Mouse (Mus musculus) C2C12 (cell line): Measurements from ENCODE around the gene Lysmd1. TPM values are rescaled to one million over a fixed set of nuclear protein-coding genes. Genes with fewer than 3 reads are reported as not detected.

Experiments used
- H3K27me3 ChIP-seq: one replicate; pipeline ENCODE4 v1.6.1; 2011; ENCODE audit not compliant: control insufficient read depth, insufficient read depth, insufficient read length
- H3K36me3 ChIP-seq: one replicate; pipeline ENCODE4 v1.6.1; 2011; ENCODE audit not compliant: control insufficient read depth, insufficient read depth
- H3K4me3 ChIP-seq: one replicate; pipeline ENCODE4 v1.5.1; 2011; ENCODE audit warnings: mild to moderate bottlenecking, control low read depth; ENCODE audit not compliant: poor library complexity, insufficient read depth, severe bottlenecking
- H3K79me2 ChIP-seq: one replicate; pipeline ENCODE4 v1.6.1; 2011; ENCODE audit not compliant: control insufficient read depth, insufficient read depth
- H3K79me3 ChIP-seq: one replicate; pipeline ENCODE4 v1.6.1; 2011; ENCODE audit warnings: low read depth, control low read depth
- H3ac ChIP-seq: one replicate; pipeline ENCODE3; 2011; ENCODE audit warnings: low read depth; ENCODE audit not compliant: control insufficient read depth, insufficient read length
- CEBPB ChIP-seq: IDR thresholded peaks from one replicate; pipeline ENCODE4 v1.6.1; 2011; ENCODE audit warnings: low read depth, mild to moderate bottlenecking, control low read depth, moderate library complexity
- CTCF ChIP-seq: IDR thresholded peaks from one replicate; pipeline ENCODE4 v1.5.1; 2011; ENCODE audit not compliant: control insufficient read depth, insufficient read depth, insufficient read length
- FOSL1 ChIP-seq: IDR thresholded peaks from one replicate; pipeline ENCODE4 v1.8.0; 2011; ENCODE audit warnings: mild to moderate bottlenecking, low read length; ENCODE audit not compliant: poor library complexity, insufficient read depth, severe bottlenecking
- MAX ChIP-seq: IDR thresholded peaks from one replicate; pipeline ENCODE4 v1.6.1; 2011; ENCODE audit warnings: mild to moderate bottlenecking, control low read depth
- MYOD1 ChIP-seq: IDR thresholded peaks from one replicate; pipeline ENCODE4 v1.6.1; 2011; ENCODE audit warnings: low read depth; ENCODE audit not compliant: control insufficient read depth, insufficient read length
- MYOG ChIP-seq: IDR thresholded peaks from one replicate; pipeline ENCODE4 v1.6.1; 2011; ENCODE audit not compliant: control insufficient read depth, insufficient read length; ENCODE audit errors: extremely low read depth
- USF1 ChIP-seq: IDR thresholded peaks from one replicate; pipeline ENCODE4 v1.6.1; 2011; ENCODE audit warnings: low read depth, mild to moderate bottlenecking, control low read depth, moderate library complexity
- polyA plus RNA-seq: library from polyadenylated mRNA; unstranded; fragments of >200 nt; fragmentation: generic; extraction: Trizol; gene quantifications from one replicate; pipeline ENCODE4 v1.2.1, GENCODE M21; 2012; ENCODE audit warnings: missing spikeins

The Lysmd1 gene
- polyA plus RNA-seq, 1 experiment: 3.4 TPM

DNA sequence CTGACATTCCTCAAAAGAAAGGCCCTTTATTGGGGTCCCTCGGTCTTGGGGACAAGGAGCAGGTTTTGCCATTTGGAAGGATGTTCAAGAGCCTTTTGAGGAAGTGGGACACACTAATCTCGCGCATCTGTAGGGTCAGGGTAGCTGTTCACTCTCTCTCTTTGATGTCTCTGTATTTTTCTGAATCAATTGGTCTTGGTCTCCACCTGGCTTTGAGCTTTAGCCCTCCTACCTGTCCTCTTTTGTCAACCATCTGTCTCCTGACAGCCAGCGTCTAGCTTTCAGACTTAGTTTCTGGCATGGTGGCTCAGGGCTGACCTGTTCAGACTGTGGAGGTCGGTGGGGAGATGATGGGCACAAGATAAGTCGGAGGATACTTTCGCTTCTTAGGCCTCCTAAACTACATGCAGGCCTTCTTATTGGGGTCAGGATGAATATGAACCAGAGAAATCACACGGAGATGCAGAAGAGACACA is 25.7 kb downstream of the Lysmd1 start:
- no peaks in the 10 kb centered on the region for H3K36me3 ChIP-seq
- no peaks in the 10 kb centered on the region for H3K27me3 ChIP-seq
- TF ChIP-seq MYOD1: no peak
- TF ChIP-seq USF1: no peak
- TF ChIP-seq CEBPB: no peak
- TF ChIP-seq FOSL1: no peak
- TF ChIP-seq MYOG: no peak
- TF ChIP-seq MAX: no peak
- TF ChIP-seq CTCF: no peak
- H3K4me3 ChIP-seq: peak overlapping the region; percentile 40
- no peaks in the 10 kb centered on the region for H3K79me2 ChIP-seq
- H3ac ChIP-seq: peak overlapping the region; percentile 55
- no peaks in the 10 kb centered on the region for H3K79me3 ChIP-seq

DNA sequence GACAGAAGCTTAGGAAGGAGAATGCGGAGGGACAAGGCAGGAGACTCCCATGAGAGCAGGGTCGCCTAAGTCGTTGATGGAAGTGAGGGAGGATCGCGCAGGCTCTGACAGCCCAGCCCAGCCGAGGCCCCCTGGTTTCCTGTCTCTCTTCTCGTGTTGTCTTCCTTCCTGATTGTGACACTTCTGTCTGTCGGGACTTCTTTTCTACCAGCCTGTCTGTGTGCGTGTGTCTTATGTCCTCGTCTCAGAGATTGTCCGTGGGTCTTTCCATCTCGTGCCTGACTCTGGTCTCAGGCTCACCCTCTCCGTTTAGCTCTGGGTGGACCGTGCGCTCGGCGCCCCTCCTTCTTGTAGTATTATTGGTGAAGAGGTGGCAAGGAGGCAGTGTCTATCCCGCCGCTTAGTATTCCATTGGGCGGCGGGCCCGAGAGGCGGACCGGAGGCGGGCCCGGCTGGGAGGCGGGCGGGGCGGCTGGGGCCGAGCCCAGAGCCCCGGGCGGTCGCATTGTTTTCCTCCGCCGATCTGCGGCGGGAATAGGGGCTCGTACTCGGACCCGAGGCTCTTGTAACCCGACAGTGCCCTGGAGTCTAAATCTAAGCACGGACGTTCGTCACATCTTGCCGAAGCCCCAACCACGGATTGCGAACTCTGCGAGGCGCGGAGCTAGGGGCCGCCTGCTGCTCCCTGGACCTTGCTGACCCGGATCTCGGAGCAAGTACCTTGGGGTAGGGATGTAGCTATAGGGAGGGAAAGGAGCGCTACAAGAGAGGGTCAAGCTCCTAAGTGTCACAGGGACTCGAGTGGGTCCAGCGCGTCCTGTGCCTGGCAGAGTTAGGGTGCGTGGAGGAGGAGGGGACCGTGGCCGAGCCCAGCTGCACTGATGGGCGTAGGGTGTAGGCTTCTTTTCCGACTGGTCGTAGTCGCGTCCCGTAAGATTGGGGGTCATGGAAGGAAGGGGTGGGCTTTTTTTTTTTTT is 26.4 kb downstream of the Lysmd1 start, which contains the start of gene Sema6c:
TSS of gene Sema6c (plus strand) at position 471 of the 977 bp plus-strand sequence.
- H3K79me3 ChIP-seq: no peaks in the 10 kb centered on the region

DNA sequence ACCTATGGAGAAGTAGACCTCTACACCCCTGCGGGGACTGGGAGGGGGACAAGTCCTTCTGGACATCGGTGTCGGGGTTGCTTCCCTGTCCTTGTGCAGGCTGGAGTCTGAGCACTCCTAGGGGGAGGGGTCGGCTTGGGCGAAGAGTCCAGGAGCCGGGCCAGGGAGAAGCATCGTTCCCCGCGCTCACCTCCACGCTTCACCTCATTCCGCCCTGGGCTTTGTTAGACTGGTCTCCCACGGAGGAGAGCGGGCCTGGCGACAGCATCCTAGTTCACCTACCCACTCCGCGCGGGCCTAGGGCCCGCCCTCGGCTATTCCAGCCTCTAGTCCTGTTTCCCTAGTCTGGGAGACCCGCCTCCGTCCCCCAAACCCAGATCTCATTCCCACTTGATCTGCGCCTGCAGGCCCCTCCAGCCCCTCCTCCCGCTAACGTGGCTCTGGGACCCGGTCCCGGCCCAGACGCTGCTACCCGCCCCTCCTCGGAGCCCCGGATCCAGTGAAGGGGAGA is 27.2 kb downstream of the Lysmd1 start:
- Histone ChIP-seq H3K36me3 (no peaks in the 10 kb centered on the region), H3ac (peak overlapping the region; percentile 56), H3K79me2 (no peaks in the 10 kb centered on the region), H3K27me3 (no peaks in the 10 kb centered on the region), H3K79me3 (no peaks in the 10 kb centered on the region), H3K4me3 (peak overlapping the region; percentile 40)
- TF ChIP-seq MYOD1 (no peak), USF1 (no peak), CEBPB (no peak), FOSL1 (no peak), MAX (no peak), MYOG (no peak), CTCF (no peak)

More for the DNA sequence above, 26.4 kb downstream of the Lysmd1 start, which contains the start of gene Sema6c:
- H3K27me3 ChIP-seq: no peaks in the 10 kb centered on the region
- no peaks in the 10 kb centered on the region for H3K79me2 ChIP-seq
- peak within 1 kb of the TSS; percentile 40 for H3K4me3 ChIP-seq
- peak within 1 kb of the TSS; percentile 83 for H3ac ChIP-seq
- H3K36me3 ChIP-seq: no peaks in the 10 kb centered on the region
- TF ChIP-seq FOSL1 (no peak), MAX (no peak)

- H3K79me2 ChIP-seq: no peaks in the 10 kb centered on the region
- H3K4me3 ChIP-seq: no peak overlapping the region
- TF ChIP-seq USF1 (no peak), CTCF (no peak), CEBPB (no peak), MYOG (no peak), MYOD1 (no peak), FOSL1 (no peak), MAX (no peak)
- H3K36me3 ChIP-seq: no peaks in the 10 kb centered on the region
- no peaks in the 10 kb centered on the region for H3K27me3 ChIP-seq
- no peak overlapping the region for H3ac ChIP-seq
- H3K79me3 ChIP-seq: no peaks in the 10 kb centered on the region
Measured at GRCm38 (mm10) chr3:95161618-95162344, 27.9 kb downstream of the Lysmd1 start.

DNA sequence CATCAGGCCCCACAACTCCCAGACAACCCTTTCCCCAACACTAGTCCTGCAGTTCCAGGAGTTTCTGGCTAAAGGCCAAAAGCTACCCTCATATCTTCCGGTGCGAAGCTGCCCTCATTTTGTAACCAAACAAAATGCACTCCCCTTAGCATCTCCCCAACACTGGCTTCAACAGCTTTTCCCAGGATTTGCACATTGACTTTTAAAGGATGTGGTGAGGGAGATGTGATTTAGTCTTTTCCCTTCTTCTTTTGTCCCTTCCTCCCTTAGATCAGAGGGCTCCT is 28.4 kb downstream of the Lysmd1 start:
- Histone ChIP-seq H3K36me3 (no peaks in the 10 kb centered on the region), H3K27me3 (no peaks in the 10 kb centered on the region), H3K4me3 (no peak overlapping the region), H3ac (no peak overlapping the region), H3K79me2 (no peaks in the 10 kb centered on the region), H3K79me3 (no peaks in the 10 kb centered on the region)
- TF ChIP-seq FOSL1 (no peak), MYOD1 (no peak), USF1 (no peak), MAX (no peak), CEBPB (no peak), CTCF (no peak), MYOG (no peak)
